Mouse (Mus musculus): ENCODE measurements at regions not wholly inside any gene's neighbourhood (a gene's known extent, or its start where the extent isn't known, plus 50 kb on each side); places are given as distances from the start of the nearest gene placed in this dataset.

GRCm38 (mm10) chr6:51219691-51220090 is 212.8 kb upstream of the Nfe2l3 start:
- H3K4me3 ChIP-seq (replicated peaks; ENCODE audit: low read length): no peak overlapping the region
- no peak overlapping the region for H3K9ac ChIP-seq (ENCODE audit: low read depth, low read length, severe bottlenecking)
- H3K27ac ChIP-seq (replicated peaks; ENCODE audit: low read depth, low read length): no peak overlapping the region
- no peaks in the 10 kb centered on the region for H3K36me3 ChIP-seq (ENCODE audit: control insufficient read depth, insufficient read depth, low read length)
- no peak for TF ChIP-seq POLR2A (IDR thresholded peaks at IDR 0.05; ENCODE audit: borderline replicate concordance, extremely low read depth, insufficient read depth, insufficient read length)
- H3K9me3 ChIP-seq (ENCODE audit: control insufficient read depth, low read length): no peaks in the 10 kb centered on the region
- DNase-seq (ENCODE audit: low spot score): no peak
- no peak overlapping the region for H3K4me2 ChIP-seq (replicated peaks; ENCODE audit: low read depth, low read length, severe bottlenecking)
- WGBS: 85% methylated on average over 12 of the region's 12 CpGs
- H3K27me3 ChIP-seq (ENCODE audit: control insufficient read depth, insufficient read depth, low read length): no peaks in the 10 kb centered on the region
- peaks cover 4% of the 10 kb centered on the region; the same call in 1 of the 2 replicates for H3K4me1 ChIP-seq (ENCODE audit: control insufficient read depth, insufficient read depth, low read length)
- no peak for ATAC-seq (ENCODE audit: low FRiP score, low read depth)

GRCm38 (mm10) chr6:51220778-51221177 is 211.7 kb upstream of the Nfe2l3 start:
- WGBS: 55% methylated on average over 4 of the region's 4 CpGs
- Histone ChIP-seq H3K27ac (replicated peaks; ENCODE audit: low read depth, low read length) (no peak overlapping the region), H3K9ac (ENCODE audit: low read depth, low read length, severe bottlenecking) (no peak overlapping the region), H3K27me3 (ENCODE audit: control insufficient read depth, insufficient read depth, low read length) (no peaks in the 10 kb centered on the region), H3K4me2 (replicated peaks; ENCODE audit: low read depth, low read length, severe bottlenecking) (no peak overlapping the region), H3K9me3 (ENCODE audit: control insufficient read depth, low read length) (no peaks in the 10 kb centered on the region), H3K4me3 (replicated peaks; ENCODE audit: low read length) (no peak overlapping the region), H3K4me1 (ENCODE audit: control insufficient read depth, insufficient read depth, low read length) (peaks cover 4% of the 10 kb centered on the region; the same call in 1 of the 2 replicates), H3K36me3 (ENCODE audit: control insufficient read depth, insufficient read depth, low read length) (no peaks in the 10 kb centered on the region)
- TF ChIP-seq POLR2A (IDR thresholded peaks at IDR 0.05; ENCODE audit: borderline replicate concordance, extremely low read depth, insufficient read depth, insufficient read length): no peak
- ATAC-seq (ENCODE audit: low FRiP score, low read depth) (no peak), DNase-seq (ENCODE audit: low spot score) (no peak)

- Histone ChIP-seq H3K9me3 (ENCODE audit: control insufficient read depth, low read length) (0 out of 2 replicates have a peak, but pooled peaks cover 3% of the 10 kb centered on the region), H3K4me2 (replicated peaks; ENCODE audit: low read depth, low read length, severe bottlenecking) (no peak overlapping the region), H3K27ac (replicated peaks; ENCODE audit: low read depth, low read length) (no peak overlapping the region), H3K9ac (ENCODE audit: low read depth, low read length, severe bottlenecking) (no peak overlapping the region), H3K27me3 (ENCODE audit: control insufficient read depth, insufficient read depth, low read length) (no peaks in the 10 kb centered on the region), H3K36me3 (ENCODE audit: control insufficient read depth, insufficient read depth, low read length) (no peaks in the 10 kb centered on the region), H3K4me1 (ENCODE audit: control insufficient read depth, insufficient read depth, low read length) (no peaks in the 10 kb centered on the region), H3K4me3 (replicated peaks; ENCODE audit: low read length) (no peak overlapping the region)
- ATAC-seq (ENCODE audit: low FRiP score, low read depth) (no peak), DNase-seq (ENCODE audit: low spot score) (no peak)
- no peak for TF ChIP-seq POLR2A (IDR thresholded peaks at IDR 0.05; ENCODE audit: borderline replicate concordance, extremely low read depth, insufficient read depth, insufficient read length)
- WGBS: 88% methylated on average over 11 of the region's 11 CpGs
Measured at GRCm38 (mm10) chr6:51236077-51236740, 196.3 kb upstream of the Nfe2l3 start.

- TF ChIP-seq POLR2A (IDR thresholded peaks at IDR 0.05; ENCODE audit: borderline replicate concordance, extremely low read depth, insufficient read depth, insufficient read length): no peak
- H3K4me1 ChIP-seq (ENCODE audit: control insufficient read depth, insufficient read depth, low read length): no peaks in the 10 kb centered on the region
- WGBS: 95% methylated on average over 3 of the region's 3 CpGs
- no peak overlapping the region for H3K4me3 ChIP-seq (replicated peaks; ENCODE audit: low read length)
- H3K9me3 ChIP-seq (ENCODE audit: control insufficient read depth, low read length): peaks cover 7% of the 10 kb centered on the region; the same call in 1 of the 2 replicates
- no peaks in the 10 kb centered on the region for H3K27me3 ChIP-seq (ENCODE audit: control insufficient read depth, insufficient read depth, low read length)
- H3K27ac ChIP-seq (replicated peaks; ENCODE audit: low read depth, low read length): no peak overlapping the region
- no peak for ATAC-seq (ENCODE audit: low FRiP score, low read depth)
- no peak for DNase-seq (ENCODE audit: low spot score)
- no peak overlapping the region for H3K9ac ChIP-seq (ENCODE audit: low read depth, low read length, severe bottlenecking)
- H3K4me2 ChIP-seq (replicated peaks; ENCODE audit: low read depth, low read length, severe bottlenecking): no peak overlapping the region
- H3K36me3 ChIP-seq (ENCODE audit: control insufficient read depth, insufficient read depth, low read length): no peaks in the 10 kb centered on the region
Measured at GRCm38 (mm10) chr6:51240039-51240438, 192.4 kb upstream of the Nfe2l3 start.

- ATAC-seq (ENCODE audit: low FRiP score, low read depth) (no peak), DNase-seq (ENCODE audit: low spot score) (no peak)
- Histone ChIP-seq H3K4me1 (ENCODE audit: control insufficient read depth, insufficient read depth, low read length) (no peaks in the 10 kb centered on the region), H3K27me3 (ENCODE audit: control insufficient read depth, insufficient read depth, low read length) (no peaks in the 10 kb centered on the region), H3K9me3 (ENCODE audit: control insufficient read depth, low read length) (no peaks in the 10 kb centered on the region), H3K4me3 (replicated peaks; ENCODE audit: low read length) (no peak overlapping the region), H3K36me3 (ENCODE audit: control insufficient read depth, insufficient read depth, low read length) (no peaks in the 10 kb centered on the region), H3K4me2 (replicated peaks; ENCODE audit: low read depth, low read length, severe bottlenecking) (no peak overlapping the region), H3K27ac (replicated peaks; ENCODE audit: low read depth, low read length) (no peak overlapping the region), H3K9ac (ENCODE audit: low read depth, low read length, severe bottlenecking) (no peak overlapping the region)
- TF ChIP-seq POLR2A (IDR thresholded peaks at IDR 0.05; ENCODE audit: borderline replicate concordance, extremely low read depth, insufficient read depth, insufficient read length): no peak
Measured at GRCm38 (mm10) chr6:51250233-51250632, 182.2 kb upstream of the Nfe2l3 start.

Data from limb, embryonic 14.5 days (tissue).